ENCODE assay signal across 26 mouse cellular contexts in genomic region chr6:137496562-137496961, GRCm38 (mm10).
DNase-seq lines count a peak whose midpoint lies in the region; ATAC-seq lines count a peak whose summit lies in the region.
"Had no signal": no experiment of that assay in that cellular context is flagged by ENCODE, and none has a peak within 500 bp of the region (broad histone marks: within the 10 kb centered on the region; RNA-seq: fewer than 3 reads in every experiment).

No protein-coding gene starts in this region.

- no peak overlapping the region for H3K4me3 ChIP-seq in hindbrain, embryonic 11.5 days (ENCODE audit: low read depth, low read length)
- no peak overlapping the region for H3K4me3 ChIP-seq in hindbrain, embryonic 14.5 days (replicated peaks; ENCODE audit: low read length)
- H3K4me3 ChIP-seq in kidney, embryonic 15.5 days (replicated peaks), result no peak overlapping the region
- peak overlapping the region; percentile 54 for H3K4me3 ChIP-seq in megakaryocyte, embryonic 14.5 days (replicated peaks)
- H3K4me3 ChIP-seq: embryonic facial prominence, embryonic 15.5 days; heart, embryonic 15.5 days; layer of hippocampus, adult 2 months; left cerebral cortex, adult 2 months; liver, embryonic 13.5 days; midbrain, embryonic 15.5 days; myocyte; neural tube, embryonic 12.5 days had no signal

- no peaks in the 10 kb centered on the region for H3K4me1 ChIP-seq in hindbrain, embryonic 11.5 days (replicated peaks; ENCODE audit: control insufficient read depth, insufficient read depth, low read length)
- no peaks in the 10 kb centered on the region for H3K4me1 ChIP-seq in hindbrain, embryonic 14.5 days (replicated peaks; ENCODE audit: control insufficient read depth, insufficient read depth, low read length)
- no peaks in the 10 kb centered on the region for H3K4me1 ChIP-seq in kidney, embryonic 15.5 days
- H3K4me1 ChIP-seq in megakaryocyte, embryonic 14.5 days, result no peaks in the 10 kb centered on the region; the same call in 1 of the 2 replicates
- H3K4me1 ChIP-seq: embryonic facial prominence, embryonic 15.5 days; heart, embryonic 15.5 days; liver, embryonic 13.5 days; midbrain, embryonic 15.5 days; neural tube, embryonic 12.5 days had no signal

- H3K4me2 ChIP-seq in hindbrain, embryonic 11.5 days (replicated peaks; ENCODE audit: low read depth, low read length), result no peak overlapping the region
- no peak overlapping the region for H3K4me2 ChIP-seq in hindbrain, embryonic 14.5 days (replicated peaks)
- H3K4me2 ChIP-seq in kidney, embryonic 15.5 days, result no peak overlapping the region
- H3K4me2 ChIP-seq: embryonic facial prominence, embryonic 15.5 days; heart, embryonic 15.5 days; liver, embryonic 13.5 days; midbrain, embryonic 15.5 days; neural tube, embryonic 12.5 days had no signal

- WGBS in hindbrain, embryonic 11.5 days, result 96% methylated on average over 2 of the region's 2 CpGs
- WGBS in hindbrain, embryonic 14.5 days, result 100% methylated on average over 2 of the region's 2 CpGs
- WGBS in kidney, embryonic 15.5 days, result 93% methylated on average over 2 of the region's 2 CpGs

- H3K9me3 ChIP-seq in hindbrain, embryonic 11.5 days (ENCODE audit: control insufficient read depth, low read length), result no peaks in the 10 kb centered on the region
- no peaks in the 10 kb centered on the region for H3K9me3 ChIP-seq in hindbrain, embryonic 14.5 days (ENCODE audit: control insufficient read depth, low read length)
- no peaks in the 10 kb centered on the region for H3K9me3 ChIP-seq in kidney, embryonic 15.5 days (replicated peaks)
- H3K9me3 ChIP-seq in megakaryocyte, embryonic 14.5 days, result 0 out of 2 replicates have a peak, but pooled peaks cover 10% of the 10 kb centered on the region
- H3K9me3 ChIP-seq: embryonic facial prominence, embryonic 15.5 days; heart, embryonic 15.5 days; liver, embryonic 13.5 days; midbrain, embryonic 15.5 days; neural tube, embryonic 12.5 days had no signal

- no peak overlapping the region for H3K9ac ChIP-seq in hindbrain, embryonic 11.5 days (ENCODE audit: low read depth, low read length)
- no peak overlapping the region for H3K9ac ChIP-seq in hindbrain, embryonic 14.5 days
- H3K9ac ChIP-seq in kidney, embryonic 15.5 days, result no peak overlapping the region
- H3K9ac ChIP-seq: embryonic facial prominence, embryonic 15.5 days; heart, embryonic 15.5 days; liver, embryonic 13.5 days; midbrain, embryonic 15.5 days; neural tube, embryonic 12.5 days had no signal

- H3K27me3 ChIP-seq in hindbrain, embryonic 11.5 days (ENCODE audit: control insufficient read depth, insufficient read depth, low read length), result no peaks in the 10 kb centered on the region
- H3K27me3 ChIP-seq in hindbrain, embryonic 14.5 days (ENCODE audit: control insufficient read depth, insufficient read depth, low read length), result no peaks in the 10 kb centered on the region
- H3K27me3 ChIP-seq in kidney, embryonic 15.5 days, result no peaks in the 10 kb centered on the region
- H3K27me3 ChIP-seq in megakaryocyte, embryonic 14.5 days (replicated peaks), result no peaks in the 10 kb centered on the region
- H3K27me3 ChIP-seq: embryonic facial prominence, embryonic 15.5 days; heart, embryonic 15.5 days; liver, embryonic 13.5 days; midbrain, embryonic 15.5 days; neural tube, embryonic 12.5 days had no signal

- H3K27ac ChIP-seq in hindbrain, embryonic 11.5 days (ENCODE audit: low read depth, low read length), result no peak overlapping the region
- H3K27ac ChIP-seq in hindbrain, embryonic 14.5 days, result no peak overlapping the region
- no peak overlapping the region for H3K27ac ChIP-seq in kidney, embryonic 15.5 days
- H3K27ac ChIP-seq: embryonic facial prominence, embryonic 15.5 days; heart, embryonic 15.5 days; layer of hippocampus, adult 2 months; left cerebral cortex, adult 2 months; liver, embryonic 13.5 days; midbrain, embryonic 15.5 days; neural tube, embryonic 12.5 days had no signal

- ATAC-seq in hindbrain, embryonic 11.5 days (ENCODE audit: low FRiP score), result peak; percentile 43; the same call in 1 of the 2 replicates
- no peak for ATAC-seq in hindbrain, embryonic 14.5 days (ENCODE audit: low FRiP score)
- ATAC-seq in kidney, embryonic 15.5 days (replicated peaks; ENCODE audit: low FRiP score), result 0 out of 2 replicates have a peak, but pooled peaks have one; percentile 18
- ATAC-seq in megakaryocyte, adult 5-6 weeks (ENCODE audit: poor library complexity, severe bottlenecking), result no peak
- 0 out of 2 replicates have a peak, but pooled peaks have one; percentile 19 for ATAC-seq in neutrophil, adult 5-6 weeks (ENCODE audit: extremely low read depth, insufficient number of reproducible peaks, low FRiP score, poor library complexity, severe bottlenecking)
- ATAC-seq: CD4-positive, CD25-positive, alpha-beta regulatory T cell, adult 4 months; forebrain, embryonic 14.5 days; midbrain, embryonic 15.5 days had no signal

- DNase-seq in hindbrain, embryonic 11.5 days (ENCODE audit: low spot score), result no peak
- DNase-seq in hindbrain, embryonic 14.5 days (ENCODE audit: low spot score), result no peak
- no peak for DNase-seq in kidney, postnatal 10 days
- no peak for DNase-seq in adipocyte (ENCODE audit: low spot score)
- DNase-seq: adrenal gland, postnatal 36 days; cerebellum, adult 18-20 months; cerebellum, postnatal 10 days; gastrocnemius, postnatal 14 days; kidney, adult 2 months; kidney, postnatal 25 days; liver, embryonic 13.5 days; lung, adult 2 months; thymus, postnatal 4 days had no signal

- no peaks in the 10 kb centered on the region for H3K36me3 ChIP-seq in hindbrain, embryonic 11.5 days (ENCODE audit: control insufficient read depth, insufficient read depth, low read length)
- H3K36me3 ChIP-seq in hindbrain, embryonic 14.5 days (replicated peaks; ENCODE audit: control insufficient read depth, insufficient read depth), result no peaks in the 10 kb centered on the region
- H3K36me3 ChIP-seq in kidney, embryonic 15.5 days, result 0 out of 2 replicates have a peak, but pooled peaks cover 3% of the 10 kb centered on the region
- H3K36me3 ChIP-seq in megakaryocyte, embryonic 14.5 days (replicated peaks; ENCODE audit: low read length), result no peaks in the 10 kb centered on the region
- H3K36me3 ChIP-seq: heart, embryonic 15.5 days; liver, embryonic 13.5 days; midbrain, embryonic 15.5 days; neural tube, embryonic 12.5 days had no signal

Comparison
In these comparisons a context has a peak if more than half of its experiments do, and no peak if none do; other contexts are left out.
1. ATAC-seq: peak in hindbrain, embryonic 11.5 days (single experiment), kidney, embryonic 15.5 days (single experiment) and neutrophil, adult 5-6 weeks (single experiment); none in hindbrain, embryonic 14.5 days (single experiment) and megakaryocyte, adult 5-6 weeks (single experiment).